25 mouse cellular contexts compared by ENCODE assay signal in the genomic region with DNA sequence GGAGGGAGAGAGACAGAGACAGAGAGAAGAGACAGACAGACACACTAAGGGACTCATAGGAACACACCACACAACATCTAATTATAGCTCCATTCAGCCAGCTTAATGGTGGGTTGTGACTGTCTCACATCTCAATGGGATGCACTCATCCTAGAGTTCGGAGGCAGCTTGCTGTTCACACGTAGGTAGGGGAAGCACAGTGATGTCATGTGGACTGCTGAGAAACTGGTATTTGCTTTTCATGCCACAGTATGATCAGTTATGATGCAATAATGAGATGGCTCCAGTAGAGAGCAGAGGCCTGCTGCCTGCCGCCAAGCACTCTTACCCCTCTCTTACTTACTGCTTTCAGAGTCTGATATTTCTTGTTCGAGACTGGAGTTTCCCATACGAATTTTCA.
"Had no signal": no experiment of that assay in that cellular context is flagged by ENCODE, and none has a peak within 500 bp of the region (broad histone marks: within the 10 kb centered on the region; RNA-seq: fewer than 3 reads in every experiment).

No protein-coding gene starts in this region.

- H3K9ac ChIP-seq: hindbrain, embryonic 12.5 days; hindbrain, embryonic 14.5 days; intestine, embryonic 15.5 days; limb, embryonic 12.5 days; liver, embryonic 14.5 days had no signal

- DNase-seq: gastrocnemius, adult 2 months; gastrocnemius, postnatal 10 days; gastrocnemius, postnatal 25 days; heart, adult 2 months; heart, postnatal 10 days; heart, postnatal 4 days; kidney, adult 18-20 months; kidney, adult 8-10 months; kidney, postnatal 10 days; kidney, postnatal 25 days; kidney, postnatal 4 days; liver had no signal

- H3K27ac ChIP-seq: gastrocnemius, adult 2 months; heart, adult 2 months; hindbrain, embryonic 10.5 days; hindbrain, embryonic 12.5 days; hindbrain, embryonic 14.5 days; intestine, embryonic 15.5 days; layer of hippocampus, adult 2 months; left cerebral cortex, adult 2 months; limb, embryonic 10.5 days; limb, embryonic 12.5 days; liver, embryonic 14.5 days had no signal

- ATAC-seq: hindbrain, embryonic 16.5 days; inflammation-experienced regulatory T-cells, adult 6 months; intestine, embryonic 15.5 days; intestine, postnatal 0 days had no signal

- H3K4me1 ChIP-seq: hindbrain, embryonic 10.5 days; hindbrain, embryonic 12.5 days; intestine, embryonic 15.5 days; limb, embryonic 10.5 days; limb, embryonic 12.5 days had no signal

- H3K9me3 ChIP-seq: hindbrain, embryonic 10.5 days; hindbrain, embryonic 12.5 days; intestine, embryonic 15.5 days; limb, embryonic 10.5 days; limb, embryonic 12.5 days had no signal

- H3K4me3 ChIP-seq: gastrocnemius, adult 2 months; heart, adult 2 months; hindbrain, embryonic 10.5 days; hindbrain, embryonic 12.5 days; intestine, embryonic 15.5 days; layer of hippocampus, adult 2 months; left cerebral cortex, adult 2 months; limb, embryonic 10.5 days; limb, embryonic 12.5 days had no signal

- H3K4me2 ChIP-seq: heart, embryonic 11.5 days; hindbrain, embryonic 12.5 days; hindbrain, embryonic 14.5 days; intestine, embryonic 15.5 days; limb, embryonic 12.5 days had no signal

- H3K27me3 ChIP-seq: hindbrain, embryonic 12.5 days; intestine, embryonic 15.5 days; limb, embryonic 12.5 days had no signal

- H3K36me3 ChIP-seq: intestine, embryonic 15.5 days; limb, embryonic 10.5 days; limb, embryonic 12.5 days had no signal
